Mouse (Mus musculus): Measurements from ENCODE around the gene Bcdin3d. TPM values are rescaled to one million over a fixed set of nuclear protein-coding genes. Genes with fewer than 3 reads are reported as not detected.

Bcdin3d gene
- 10 to 100 TPM; 27.9 to 41.0 TPM for polyA plus RNA-seq (2017; shearing (Covaris generic))

GRCm38 (mm10) chr15:99474576-99474926, at the start of gene Bcdin3d:
Gene Bcdin3d, minus strand, starts transcription at chr15:99474730.
- ATAC-seq: peak; percentile 74

- no peak for ATAC-seq
Measured at GRCm38 (mm10) chr15:99520306-99520705, 45.8 kb upstream of the Bcdin3d start.

GRCm38 (mm10) chr15:99519626-99520025, 45.1 kb upstream of the Bcdin3d start:
- ATAC-seq: no peak

- ATAC-seq: no peak
Measured at GRCm38 (mm10) chr15:99517715-99518114, 43.2 kb upstream of the Bcdin3d start.

GRCm38 (mm10) chr15:99516715-99517114, 42.2 kb upstream of the Bcdin3d start:
- ATAC-seq: no peak

GRCm38 (mm10) chr15:99511797-99512525, 37.4 kb upstream of the Bcdin3d start:
- ATAC-seq: no peak

- ATAC-seq: no peak
Measured at GRCm38 (mm10) chr15:99510621-99511020, 36.1 kb upstream of the Bcdin3d start.

- no peak for ATAC-seq
Measured at GRCm38 (mm10) chr15:99509840-99510239, 35.3 kb upstream of the Bcdin3d start.

- ATAC-seq: no peak
Measured at GRCm38 (mm10) chr15:99505324-99506095, 31.0 kb upstream of the Bcdin3d start.

- no peak for ATAC-seq
Measured at GRCm38 (mm10) chr15:99503256-99503655, 28.7 kb upstream of the Bcdin3d start.

GRCm38 (mm10) chr15:99502311-99502831, 27.8 kb upstream of the Bcdin3d start:
- no peak for ATAC-seq

GRCm38 (mm10) chr15:99501292-99502260, 27.0 kb upstream of the Bcdin3d start:
- no peak for ATAC-seq

GRCm38 (mm10) chr15:99500320-99500719, 25.8 kb upstream of the Bcdin3d start:
- no peak for ATAC-seq

GRCm38 (mm10) chr15:99499726-99500125, 25.2 kb upstream of the Bcdin3d start:
- ATAC-seq: no peak

GRCm38 (mm10) chr15:99498781-99499180, 24.3 kb upstream of the Bcdin3d start:
- ATAC-seq: no peak

GRCm38 (mm10) chr15:99498356-99498755, 23.8 kb upstream of the Bcdin3d start:
- no peak for ATAC-seq

- ATAC-seq: no peak
Measured at GRCm38 (mm10) chr15:99497527-99498242, 23.2 kb upstream of the Bcdin3d start.

GRCm38 (mm10) chr15:99497061-99497460, 22.5 kb upstream of the Bcdin3d start:
- ATAC-seq: no peak

- ATAC-seq: no peak
Measured at GRCm38 (mm10) chr15:99484745-99485144, 10.2 kb upstream of the Bcdin3d start.

- ATAC-seq: no peak
Measured at GRCm38 (mm10) chr15:99475814-99476213, 1.3 kb upstream of the Bcdin3d start.

- ATAC-seq: peak; percentile 20
Measured at GRCm38 (mm10) chr15:99473801-99474575, 542 bp downstream of the Bcdin3d start.
